Mouse (Mus musculus) adrenal gland, adult 2 months (tissue): Measurements from ENCODE around the gene Kcnk3. TPM values are rescaled to one million over a fixed set of nuclear protein-coding genes. Genes with fewer than 3 reads are reported as not detected.
A peak's percentile ranks its signal among the peaks of the same experiment; 100 is the strongest.

Experiments
- DNase-seq: peaks from one replicate; pipeline ENCODE4 v3.0.0; 2021
- polyA plus RNA-seq: library from polyadenylated mRNA; depleted of rRNA; stranded (reverse); fragments of >200 nt; gene quantifications from 2 replicates; pipeline ENCODE4 v1.2.3, GENCODE M21; 2012
- total RNA-seq, 2 experiments: library from RNA; stranded (reverse); gene quantifications; 2 replicates each; pipeline ENCODE4 v1.2.3; 2021

The Kcnk3 gene
- total and polyA plus RNA-seq, 3 experiments, result 1,225 to 11,313 (median 1,281) TPM

- no peak for DNase-seq
Observed at GRCm38 (mm10) chr5:30613242-30613641, 25.3 kb downstream of the Kcnk3 start.

GRCm38 (mm10) chr5:30614221-30614620 is 26.3 kb downstream of the Kcnk3 start:
- peak; percentile 93 for DNase-seq

- peak; percentile 75 for DNase-seq
Observed at GRCm38 (mm10) chr5:30615416-30615815, 27.4 kb downstream of the Kcnk3 start.

- no peak for DNase-seq
Observed at GRCm38 (mm10) chr5:30615819-30616218, 27.8 kb downstream of the Kcnk3 start.

- DNase-seq, result no peak
Observed at GRCm38 (mm10) chr5:30616644-30617043, 28.7 kb downstream of the Kcnk3 start.

GRCm38 (mm10) chr5:30617357-30617756 is 29.4 kb downstream of the Kcnk3 start:
- DNase-seq, result no peak

GRCm38 (mm10) chr5:30617851-30618250 is 29.9 kb downstream of the Kcnk3 start:
- DNase-seq, result peak; percentile 91

- no peak for DNase-seq
Observed at GRCm38 (mm10) chr5:30618376-30619003, 30.5 kb downstream of the Kcnk3 start.

GRCm38 (mm10) chr5:30619211-30619610 is 31.2 kb downstream of the Kcnk3 start:
- DNase-seq, result no peak

GRCm38 (mm10) chr5:30620567-30620966 is 32.6 kb downstream of the Kcnk3 start:
- no peak for DNase-seq

- peak; percentile 38 for DNase-seq
Observed at GRCm38 (mm10) chr5:30621211-30621790, 33.3 kb downstream of the Kcnk3 start.

- DNase-seq, result peak; percentile 70
Observed at GRCm38 (mm10) chr5:30621844-30622176, 33.8 kb downstream of the Kcnk3 start.

- DNase-seq, result no peak
Observed at GRCm38 (mm10) chr5:30622177-30622840, 34.3 kb downstream of the Kcnk3 start.

GRCm38 (mm10) chr5:30622841-30623185 is 34.8 kb downstream of the Kcnk3 start:
- peak; percentile 65 for DNase-seq

- DNase-seq, result no peak
Observed at GRCm38 (mm10) chr5:30623380-30623779, 35.4 kb downstream of the Kcnk3 start.

GRCm38 (mm10) chr5:30624311-30624710 is 36.3 kb downstream of the Kcnk3 start:
- DNase-seq, result peak; percentile 24

GRCm38 (mm10) chr5:30624908-30625307 is 36.9 kb downstream of the Kcnk3 start:
- DNase-seq, result peak; percentile 48

GRCm38 (mm10) chr5:30625379-30625778 is 37.4 kb downstream of the Kcnk3 start:
- DNase-seq, result peak; percentile 41

- DNase-seq, result peak; percentile 76
Observed at GRCm38 (mm10) chr5:30626331-30627105, 38.5 kb downstream of the Kcnk3 start.

- DNase-seq, result peak; percentile 36
Observed at GRCm38 (mm10) chr5:30628511-30628910, 40.5 kb downstream of the Kcnk3 start.

GRCm38 (mm10) chr5:30630401-30630800 is 42.4 kb downstream of the Kcnk3 start:
- peak; percentile 35 for DNase-seq

GRCm38 (mm10) chr5:30632134-30632533 is 44.2 kb downstream of the Kcnk3 start:
- DNase-seq, result peak; percentile 53

- DNase-seq, result peak; percentile 39
Observed at GRCm38 (mm10) chr5:30636994-30637393, 49.0 kb downstream of the Kcnk3 start.
